Mouse (Mus musculus) megakaryocyte, embryonic 14.5 days (primary cell): Measurements from ENCODE around the gene Avl9.

Experiments used
- FLI1 ChIP-seq: IDR thresholded peaks from 2 replicates; pipeline ENCODE4 v1.6.1; 2012; ENCODE audit warnings: low read length, inconsistent platforms, mixed read lengths
- GATA1 ChIP-seq: IDR thresholded peaks from 3 replicates; pipeline ENCODE4 v1.6.1; 2012; ENCODE audit warnings: mixed read lengths, low read length, inconsistent platforms, borderline replicate concordance

DNA sequence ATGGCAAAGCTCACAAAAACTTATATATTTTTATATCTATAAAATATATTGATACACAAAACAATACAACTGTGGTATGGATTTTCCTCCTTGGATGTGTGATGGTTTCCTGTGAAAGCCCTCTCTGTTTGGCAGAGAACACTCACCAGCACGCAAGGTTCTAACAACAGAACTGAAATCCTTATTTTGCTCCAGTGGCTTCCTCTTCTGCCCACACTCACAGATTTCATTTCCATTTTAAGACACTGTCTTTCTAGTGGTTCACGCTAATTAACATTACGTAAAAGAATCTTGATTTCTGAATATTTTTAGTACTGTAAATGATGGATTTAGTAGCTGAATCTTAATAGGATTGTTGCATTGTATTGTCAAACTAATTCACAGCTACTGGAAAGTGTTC, 26.5 kb upstream of the Avl9 start:
- no peak for TF ChIP-seq GATA1
- TF ChIP-seq FLI1, result no peak
